Mouse (Mus musculus) thymus, postnatal 4 days (tissue): ENCODE measurements around the gene Insm2.

Experiments used
- DNase-seq: peaks from one replicate; pipeline ENCODE4 v3.0.0; 2021

The Insm2 gene

DNA sequence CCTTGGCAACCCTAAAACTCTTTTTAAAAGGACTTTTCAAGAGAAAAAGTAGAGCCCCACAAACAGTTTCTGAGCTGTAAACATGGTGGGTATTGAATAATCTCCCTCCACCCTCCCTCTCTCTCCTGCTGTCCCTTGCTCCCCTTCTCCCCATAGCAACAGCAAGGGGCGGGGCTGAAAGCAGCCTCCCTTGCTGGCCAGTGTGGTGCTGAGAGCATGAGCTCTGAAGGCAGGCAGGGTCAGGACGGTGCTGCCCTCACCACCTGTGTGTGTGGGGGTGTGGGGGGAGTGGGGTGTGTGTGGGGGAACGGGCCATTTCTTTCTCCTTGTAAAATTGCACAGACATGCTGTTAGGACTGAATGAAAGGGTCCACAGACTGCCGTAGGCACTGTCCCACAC is 8.7 kb downstream of the Insm2 start:
- no peak for DNase-seq

DNA sequence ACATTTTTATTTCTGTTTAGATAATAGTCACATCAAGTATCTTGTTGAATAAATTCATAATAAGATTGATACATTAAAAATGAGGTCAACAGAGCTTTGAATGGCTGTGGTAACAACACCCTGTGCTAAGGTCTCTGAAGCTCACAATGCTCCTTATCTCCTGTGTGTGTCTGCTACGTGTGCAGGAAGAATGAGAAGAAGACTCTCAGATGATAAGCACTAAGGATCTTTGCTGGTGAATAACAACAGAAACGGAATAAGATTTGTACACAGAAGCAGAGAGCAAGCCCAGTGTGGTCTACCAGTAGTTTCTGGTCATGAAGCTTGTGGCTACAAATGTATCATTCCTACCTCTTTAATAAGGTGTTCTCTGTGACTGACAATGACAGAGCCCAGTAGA is 11.6 kb downstream of the Insm2 start:
- no peak for DNase-seq

DNA sequence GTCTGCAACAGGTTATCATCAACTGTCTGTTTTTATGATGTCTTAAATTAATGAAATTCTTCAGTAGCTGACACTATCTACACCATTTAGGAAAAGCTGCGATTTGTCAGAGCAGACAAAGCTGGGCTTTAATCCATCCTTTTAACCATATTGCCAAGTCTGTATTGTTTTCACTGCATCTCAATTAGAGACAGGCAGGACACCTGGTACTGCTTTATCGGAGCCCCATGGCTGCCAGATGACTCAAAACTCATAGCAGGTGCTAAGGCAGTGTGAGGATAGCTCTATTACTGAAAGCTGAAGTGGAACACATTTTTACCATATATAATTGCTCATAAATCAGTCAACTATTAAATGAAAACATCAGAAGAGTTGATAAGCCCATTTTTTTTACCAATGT is 21.1 kb downstream of the Insm2 start:
- no peak for DNase-seq

DNA sequence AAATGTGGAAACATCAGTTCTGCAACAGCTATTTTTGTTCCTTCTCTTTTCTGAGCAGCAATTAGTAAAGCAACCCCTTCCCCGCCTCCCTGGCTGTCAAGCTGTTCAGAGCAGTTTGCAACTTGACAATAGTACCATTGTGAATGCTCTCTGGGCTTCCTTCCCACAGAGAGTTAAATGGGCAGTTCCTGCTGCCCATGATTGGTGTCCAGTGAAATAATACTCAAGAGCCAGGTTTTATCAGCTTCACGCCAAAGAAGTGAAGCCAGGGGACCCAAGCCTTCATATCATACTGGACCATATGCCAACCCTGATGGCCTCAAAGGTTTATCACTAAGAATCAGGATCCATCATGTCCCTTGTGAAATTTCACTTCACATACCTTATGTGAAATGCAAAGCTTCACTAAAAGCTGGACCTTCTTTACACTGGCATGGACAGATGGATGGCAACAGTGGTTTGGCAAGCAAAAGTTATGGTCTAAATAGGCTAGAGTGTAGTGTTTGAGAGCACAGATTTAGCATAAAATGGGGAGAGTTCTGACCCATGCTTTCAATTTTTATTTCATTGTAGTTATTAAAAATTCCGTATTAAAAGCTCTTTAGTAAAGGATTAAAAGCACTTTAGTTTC is 23.5 kb downstream of the Insm2 start:
- no peak for DNase-seq

DNA sequence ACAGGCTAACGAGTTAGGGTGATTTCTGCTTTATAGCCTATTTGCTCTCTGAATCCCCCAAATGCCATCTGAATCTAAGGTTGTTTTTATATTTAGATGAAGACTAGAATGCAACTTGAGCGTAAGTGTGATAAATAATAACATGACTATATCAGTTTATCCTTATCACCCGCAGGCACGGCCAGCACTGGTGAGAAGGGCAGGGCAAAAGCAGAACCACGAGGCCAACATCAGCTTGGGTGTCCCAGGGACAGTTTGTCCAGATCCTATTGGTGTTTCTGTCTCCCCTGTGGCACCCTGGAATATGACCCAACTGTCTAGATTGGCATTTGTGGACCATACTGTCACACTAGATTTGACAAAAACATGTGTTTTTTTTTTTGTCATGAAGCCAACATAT is 24.0 kb downstream of the Insm2 start:
- DNase-seq, result no peak

DNA sequence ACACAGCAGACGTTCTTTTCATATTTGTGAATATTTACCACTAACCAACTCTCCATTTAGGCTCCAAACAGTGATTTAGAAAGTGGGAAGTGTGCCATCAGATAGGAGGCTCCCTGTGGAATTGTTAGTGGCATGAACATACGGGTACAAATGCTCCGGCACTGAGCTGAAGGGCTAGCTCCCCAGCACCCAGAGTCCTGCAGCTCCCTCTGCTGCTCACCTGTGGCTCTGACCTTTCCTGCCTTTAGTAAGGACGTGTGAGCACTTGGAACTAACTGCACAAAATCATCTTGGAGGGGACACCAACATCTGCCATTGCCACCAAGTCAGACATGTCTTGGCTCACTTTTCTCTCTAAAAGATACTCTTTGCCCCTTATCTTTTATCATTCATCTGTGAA is 27.5 kb downstream of the Insm2 start:
- peak; percentile 31 for DNase-seq

DNA sequence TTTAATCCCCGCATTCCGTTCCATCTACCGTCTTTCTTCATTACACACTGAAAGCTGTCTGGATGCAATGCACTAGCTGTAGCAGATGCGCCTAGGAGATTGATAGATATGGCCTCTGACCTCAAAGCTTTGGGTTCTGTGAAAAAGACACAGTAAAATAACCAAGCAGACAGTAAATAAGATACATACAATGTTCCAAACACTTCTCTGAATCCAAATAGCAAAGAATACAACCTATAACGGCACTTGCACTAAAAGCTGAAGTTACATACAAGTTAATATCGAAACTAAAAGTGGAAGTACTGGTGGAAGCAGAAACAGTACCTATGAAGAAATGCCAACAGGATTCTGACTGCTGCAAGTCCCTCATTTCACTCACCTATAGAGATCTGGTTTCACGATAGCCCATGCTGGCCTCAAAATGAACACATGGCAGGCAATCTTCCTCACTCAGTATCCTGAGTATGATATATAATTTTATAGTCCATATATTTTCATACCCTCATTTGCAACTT is 48.8 kb downstream of the Insm2 start:
- no peak for DNase-seq
